Mouse (Mus musculus) testis, adult 2 months (tissue): ENCODE data around the gene Zfp36l1.

ENCODE experiments used
- CTCF ChIP-seq: fragments of 200-500 bp; IDR thresholded peaks from 2 replicates; pipeline ENCODE4 v1.5.1; 2012; ENCODE audit warnings: low read depth, mild to moderate bottlenecking, inconsistent platforms, low read length, moderate library complexity; ENCODE audit not compliant: control insufficient read depth, insufficient read depth, insufficient replicate concordance
- POLR2A ChIP-seq: fragments of 200-500 bp; IDR thresholded peaks from 2 replicates; pipeline ENCODE4 v1.6.1; 2012; ENCODE audit warnings: low read depth, mild to moderate bottlenecking, inconsistent platforms, low read length, moderate library complexity; ENCODE audit not compliant: control insufficient read depth

GRCm38 (mm10) chr12:80092787-80093186 is 20.0 kb downstream of the Zfp36l1 start:
- no peak for TF ChIP-seq CTCF
- TF ChIP-seq POLR2A = no peak
